Mouse (Mus musculus): ENCODE measurements around the gene Rnf149.
A peak's percentile ranks its signal among the peaks of the same experiment; 100 is the strongest.

The Rnf149 gene

GRCm38 (mm10) chr1:39576431-39577243, 568 bp downstream of the Rnf149 start:
- DNase-seq (ENCODE audit: extremely low spot score, low read depth, low spot score) = no peak

- DNase-seq (ENCODE audit: extremely low spot score, low read depth, low spot score) = no peak
These were observed 1.3 kb downstream of the Rnf149 start for GRCm38 (mm10) chr1:39575778-39576375.

DNA sequence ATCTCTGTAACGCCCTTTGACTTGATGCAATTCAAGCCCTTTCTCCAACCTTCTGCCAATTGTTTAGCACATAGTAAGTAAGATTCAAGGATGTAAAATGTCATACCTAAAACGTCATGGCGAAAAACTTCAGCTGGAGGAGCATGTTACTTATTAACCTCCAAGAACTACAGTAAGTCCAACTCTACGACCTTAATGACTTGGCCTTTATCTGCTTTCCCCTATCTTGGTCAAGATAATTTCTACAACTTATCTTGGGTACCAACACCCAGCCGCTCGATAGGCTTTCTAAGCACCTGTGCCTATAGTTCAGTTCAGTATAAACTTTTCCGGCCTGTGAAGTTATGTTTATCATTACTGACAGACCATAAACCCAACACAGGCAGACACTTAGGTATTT, 3.3 kb downstream of the Rnf149 start:
- no peak for DNase-seq (ENCODE audit: extremely low spot score, low read depth, low spot score)

DNA sequence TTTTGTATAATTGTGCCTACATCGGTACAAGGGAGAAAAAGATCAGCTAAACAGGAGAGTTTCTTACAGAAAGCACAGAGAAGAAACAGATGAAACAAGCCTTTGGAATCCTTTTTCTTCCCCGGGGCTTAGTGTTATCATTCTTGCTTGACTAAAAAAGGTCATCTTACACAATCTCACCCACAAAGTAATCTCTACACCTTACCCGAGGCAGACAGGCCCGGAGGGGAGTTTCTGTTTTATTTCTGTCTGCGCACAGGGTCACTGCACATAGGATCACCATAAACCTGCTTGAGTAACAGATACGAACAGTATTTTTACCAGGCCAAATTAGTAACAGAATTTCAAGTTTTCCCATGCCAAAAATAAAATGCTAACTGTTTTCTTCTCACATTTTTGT, 5.6 kb downstream of the Rnf149 start:
- DNase-seq (ENCODE audit: extremely low spot score, low read depth, low spot score) = no peak

- DNase-seq (ENCODE audit: extremely low spot score, low read depth, low spot score) = no peak
These were observed 9.1 kb downstream of the Rnf149 start for GRCm38 (mm10) chr1:39568079-39568478.

GRCm38 (mm10) chr1:39564603-39565002, 12.6 kb downstream of the Rnf149 start:
- DNase-seq (ENCODE audit: extremely low spot score, low read depth, low spot score) = no peak

DNA sequence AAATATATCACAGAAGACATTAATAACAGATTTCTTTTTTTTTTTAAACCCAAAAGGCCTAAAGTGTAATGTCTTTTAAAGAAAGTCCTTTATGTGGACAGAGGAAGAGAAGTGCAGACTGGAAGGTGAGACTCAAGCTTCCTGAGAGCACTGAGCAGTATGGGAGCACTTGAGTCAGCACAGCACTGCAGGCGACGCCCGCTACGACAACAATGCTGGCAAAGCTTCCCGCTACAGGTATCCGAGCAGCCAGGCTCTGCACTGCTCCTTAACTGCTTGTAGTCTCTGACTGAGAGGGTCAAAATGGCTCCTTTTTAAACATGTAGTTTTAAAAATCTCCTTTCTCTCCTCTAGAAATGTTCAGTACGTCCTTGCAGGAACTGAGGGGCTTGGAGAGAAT, 14.0 kb downstream of the Rnf149 start:
- no peak for DNase-seq (ENCODE audit: extremely low spot score, low read depth, low spot score)

- DNase-seq (ENCODE audit: extremely low spot score, low read depth, low spot score) = no peak
These were observed 15.3 kb downstream of the Rnf149 start for GRCm38 (mm10) chr1:39561920-39562319.

DNA sequence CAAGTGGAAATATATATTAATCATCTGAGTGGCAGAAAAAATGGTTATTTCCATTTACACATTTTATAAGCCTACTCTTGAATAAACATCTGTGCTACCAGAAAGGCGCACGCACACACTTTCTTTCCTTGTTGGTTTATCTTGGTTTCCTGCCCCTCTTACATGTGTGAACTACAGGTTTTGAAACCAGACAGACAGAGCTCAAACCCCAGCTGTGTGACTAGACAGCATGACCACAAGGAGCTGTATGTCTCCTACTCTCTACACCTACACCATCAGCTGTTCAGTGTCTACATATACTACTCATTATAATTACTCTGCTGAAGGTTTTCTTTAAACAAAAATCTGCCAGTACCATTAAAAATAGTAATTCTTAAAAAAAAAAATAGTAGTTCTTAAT, 18.2 kb downstream of the Rnf149 start:
- no peak for DNase-seq (ENCODE audit: extremely low spot score, low read depth, low spot score)

DNA sequence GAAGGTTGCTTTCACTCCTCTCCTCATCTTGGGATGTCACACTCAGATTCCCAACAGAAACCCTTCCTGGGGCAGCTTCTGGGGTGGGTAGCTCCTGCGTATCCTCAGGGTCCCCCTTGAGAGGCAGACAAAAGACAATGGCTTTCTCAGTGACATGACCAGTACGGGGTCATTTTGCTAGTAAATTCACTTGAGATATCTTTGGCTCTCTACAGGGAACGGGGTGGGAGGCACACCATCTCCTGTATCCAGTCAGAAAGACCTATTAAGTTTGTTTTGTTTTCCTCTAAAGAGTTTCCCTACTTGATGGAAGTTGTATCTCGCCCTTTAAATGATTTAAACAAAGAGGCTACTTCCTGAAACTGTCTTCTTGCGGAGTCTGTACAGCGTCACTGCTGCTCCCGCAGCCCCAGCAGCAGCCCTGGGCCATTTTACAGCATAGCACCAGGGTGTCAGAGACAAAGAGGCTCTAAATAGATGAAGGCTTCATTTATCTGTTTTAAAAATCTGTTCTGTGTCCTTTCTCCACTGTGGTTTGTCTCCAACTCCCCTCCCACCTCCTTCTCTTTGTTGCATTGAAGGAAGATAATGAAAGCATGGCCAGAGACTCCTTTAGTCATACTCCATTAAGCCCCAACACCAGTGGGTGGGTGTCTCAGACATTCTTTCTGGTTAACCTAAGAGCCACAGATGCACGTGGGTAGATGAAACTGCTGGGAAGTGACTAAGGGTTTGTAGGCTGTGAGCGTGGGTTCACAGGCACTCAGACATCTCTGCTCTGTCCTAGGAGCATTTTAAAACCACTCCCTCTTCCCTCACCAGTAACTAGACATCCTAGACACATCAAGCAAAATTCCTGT, 21.4 kb downstream of the Rnf149 start:
- DNase-seq (ENCODE audit: extremely low spot score, low read depth, low spot score) = no peak

DNA sequence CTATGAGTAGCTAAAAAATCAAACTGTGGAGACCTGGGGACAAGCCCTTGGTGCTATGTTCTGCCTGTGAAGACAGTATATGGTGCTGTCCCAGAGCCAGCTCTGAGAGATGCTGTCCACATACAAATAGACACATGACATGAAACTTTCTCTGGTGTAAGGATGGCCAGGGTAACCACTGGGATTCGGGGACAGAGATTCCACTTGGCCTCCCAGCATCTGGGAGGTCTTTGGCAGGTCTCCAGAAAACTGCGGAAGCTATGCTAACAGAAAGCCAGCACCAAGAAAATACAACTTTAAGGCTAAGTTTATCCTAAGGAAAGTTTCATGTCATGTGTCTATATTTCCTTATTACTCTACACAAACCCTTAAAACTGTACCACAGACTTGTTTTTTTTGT, 27.4 kb downstream of the Rnf149 start:
- DNase-seq (ENCODE audit: extremely low spot score, low read depth, low spot score) = no peak

DNA sequence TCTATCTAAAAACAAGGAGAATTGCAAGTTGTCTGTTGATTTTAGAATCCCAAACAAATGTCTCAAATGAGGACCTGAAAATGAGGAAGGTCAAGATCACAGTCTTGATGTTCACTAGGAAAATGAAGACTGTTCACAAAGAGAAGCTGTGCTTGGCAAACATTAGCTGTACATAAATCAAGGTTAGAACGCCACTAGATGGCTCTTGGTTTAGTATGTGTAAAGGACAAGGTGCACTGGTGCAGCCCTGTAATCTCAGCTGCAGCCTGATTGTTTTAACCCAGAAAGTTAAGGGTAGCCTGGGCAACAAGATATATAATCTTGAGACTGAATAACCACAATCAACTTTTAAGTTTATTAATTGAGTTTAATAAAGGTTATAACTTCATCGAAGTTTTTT, 30.0 kb downstream of the Rnf149 start:
- no peak for DNase-seq (ENCODE audit: extremely low spot score, low read depth, low spot score)

DNA sequence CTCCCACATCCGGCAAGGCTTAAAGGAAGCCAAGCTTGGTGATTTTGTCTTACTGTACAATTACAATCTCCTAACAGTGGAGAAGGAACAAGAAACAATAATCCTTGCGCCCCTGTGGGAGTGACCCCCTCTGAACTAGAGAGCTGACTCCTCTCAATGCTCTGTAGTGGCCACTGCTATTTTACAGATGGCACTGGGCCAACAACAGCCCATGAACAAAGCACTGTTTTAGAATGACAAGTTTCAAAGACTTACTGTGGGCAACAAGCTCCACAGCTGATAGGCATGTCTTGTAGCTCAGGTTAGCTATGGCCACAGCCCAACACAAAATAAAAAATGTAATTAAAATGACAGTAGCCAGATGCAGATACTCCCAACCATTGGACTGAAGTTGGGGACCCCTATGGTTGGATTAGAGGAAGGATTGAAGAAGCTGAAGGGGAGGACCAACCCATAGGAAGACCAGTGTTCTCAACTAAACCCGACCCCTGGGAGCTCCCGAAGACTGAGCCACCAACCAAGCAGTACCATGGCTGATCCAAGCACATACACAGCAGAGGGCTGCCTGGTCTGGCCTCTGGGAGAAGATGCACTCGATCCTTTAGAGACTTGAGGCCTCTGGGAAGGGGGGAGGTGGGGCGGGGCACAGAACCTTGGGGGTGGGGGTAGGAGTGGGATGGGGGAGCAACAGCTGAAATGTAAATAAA, 30.9 kb downstream of the Rnf149 start:
- no peak for DNase-seq (ENCODE audit: extremely low spot score, low read depth, low spot score)

GRCm38 (mm10) chr1:39545589-39545988, 31.6 kb downstream of the Rnf149 start:
- DNase-seq (ENCODE audit: extremely low spot score, low read depth, low spot score) = no peak

- DNase-seq (ENCODE audit: extremely low spot score, low read depth, low spot score) = no peak
These were observed 36.6 kb downstream of the Rnf149 start for GRCm38 (mm10) chr1:39540592-39540991.

- DNase-seq (ENCODE audit: extremely low spot score, low read depth, low spot score) = no peak
These were observed 39.4 kb downstream of the Rnf149 start for GRCm38 (mm10) chr1:39537631-39538380.

DNA sequence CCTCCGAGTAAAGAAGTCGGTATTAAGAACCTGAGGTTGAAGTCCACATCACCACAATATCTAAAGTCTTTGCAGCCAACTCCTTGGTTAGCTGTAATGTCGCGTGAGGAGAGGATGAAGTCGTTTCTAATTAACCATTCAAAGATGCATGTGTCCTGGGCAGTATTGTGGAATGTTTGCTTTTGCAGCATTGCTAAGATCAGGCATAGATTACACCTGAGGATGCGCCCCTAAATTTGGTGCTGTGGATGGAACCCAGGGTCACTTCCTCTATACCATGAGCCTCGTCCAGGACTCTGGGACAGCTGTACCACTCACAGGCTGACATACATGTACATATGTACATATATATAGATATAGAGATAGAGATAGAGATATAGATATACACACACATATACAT, 40.5 kb downstream of the Rnf149 start:
- no peak for DNase-seq (ENCODE audit: extremely low spot score, low read depth, low spot score)

DNA sequence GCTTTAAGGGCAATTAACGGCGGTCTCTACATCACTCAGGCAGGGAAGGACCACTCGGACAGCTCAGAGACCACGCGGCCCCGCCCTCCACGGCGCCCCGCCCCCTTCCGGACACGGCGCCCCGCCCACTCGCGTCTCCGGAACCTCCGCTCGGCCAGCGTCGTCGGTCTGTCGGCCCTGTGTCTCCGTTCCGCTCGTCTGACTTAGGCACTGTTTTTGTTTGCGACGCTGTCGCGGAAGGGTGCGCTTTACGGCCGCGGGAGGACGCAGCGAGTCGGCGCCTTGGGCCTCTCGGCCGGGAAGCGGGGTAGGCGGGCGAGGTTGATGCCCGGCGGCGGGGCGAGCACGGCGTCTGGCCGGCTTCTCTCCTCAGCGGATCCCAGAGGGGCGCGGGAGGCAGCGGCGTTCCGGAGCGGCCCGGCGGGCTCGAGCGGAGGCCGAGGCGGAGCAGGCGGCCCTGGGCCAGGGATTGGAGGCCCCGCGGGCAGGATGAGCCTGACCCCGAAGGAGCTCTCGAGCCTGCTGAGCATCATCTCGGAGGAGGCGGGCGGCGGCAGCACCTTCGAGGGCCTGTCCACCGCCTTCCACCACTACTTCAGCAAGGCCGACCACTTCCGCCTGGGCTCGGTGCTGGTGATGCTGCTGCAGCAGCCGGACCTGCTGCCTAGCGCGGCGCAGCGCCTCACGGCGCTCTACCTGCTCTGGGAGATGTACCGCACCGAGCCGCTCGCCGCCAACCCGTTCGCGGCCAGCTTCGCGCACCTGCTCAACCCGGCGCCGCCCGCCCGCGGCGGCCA, 41.5 kb downstream of the Rnf149 start:
- peak; percentile 95 for DNase-seq (ENCODE audit: extremely low spot score, low read depth, low spot score)

DNA sequence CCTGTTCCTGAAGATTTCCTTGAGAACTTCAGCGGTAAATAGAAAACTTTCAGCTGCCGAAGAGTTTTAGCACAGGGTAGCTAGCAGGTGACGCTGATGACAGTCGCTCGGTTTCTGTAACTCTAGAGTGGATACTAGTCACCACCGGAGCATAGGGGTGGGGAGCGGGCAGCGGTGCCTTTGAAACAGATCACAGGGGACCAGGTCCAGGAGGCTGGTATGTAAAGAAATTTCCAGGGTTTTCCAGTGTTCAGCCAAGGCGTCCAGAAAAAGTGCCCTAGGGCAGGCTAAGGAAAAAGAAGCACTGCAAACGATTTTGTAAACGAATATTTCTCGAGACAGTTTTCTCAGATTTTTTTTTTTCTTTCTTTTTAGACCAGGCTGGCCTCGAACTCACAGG, 42.4 kb downstream of the Rnf149 start, which contains the start of gene Cnot11:
TSS of gene Cnot11 (plus strand) at position 162 of the 400 bp plus-strand sequence.
- DNase-seq (ENCODE audit: extremely low spot score, low read depth, low spot score) = no peak

DNA sequence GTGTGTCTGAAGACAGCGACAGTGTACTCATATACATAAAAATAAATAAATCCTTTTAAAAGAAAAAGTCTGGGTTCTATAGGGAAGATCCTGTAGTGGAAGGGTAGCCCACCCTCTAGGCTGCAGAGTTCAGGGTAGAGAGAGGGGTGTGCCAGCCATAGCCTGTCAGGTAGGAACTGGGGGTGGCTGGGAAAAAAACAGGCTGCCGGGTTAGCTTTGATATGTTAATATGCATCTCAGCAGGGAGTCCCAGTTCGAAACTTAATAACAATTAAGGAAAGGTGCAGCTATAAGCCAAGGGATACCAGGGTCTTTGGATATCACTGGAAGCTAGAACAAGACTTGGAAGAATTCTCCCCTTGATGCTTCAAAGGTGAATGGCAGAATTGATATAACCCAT, 43.3 kb downstream of the Rnf149 start:
- no peak for DNase-seq (ENCODE audit: extremely low spot score, low read depth, low spot score)
